Mouse (Mus musculus) layer of hippocampus, adult 9-10 months (tissue): ENCODE measurements around the gene Wdhd1.
"Not testable (repeated sequence)": the region's sequence is repeated elsewhere in the genome, so short reads cannot be mapped to it uniquely, and the experiment has no call there.

ENCODE experiments used
- DNase-seq: peaks from one replicate; pipeline ENCODE4 v3.0.0; 2022; ENCODE audit warnings: low spot score

The Wdhd1 gene

DNA sequence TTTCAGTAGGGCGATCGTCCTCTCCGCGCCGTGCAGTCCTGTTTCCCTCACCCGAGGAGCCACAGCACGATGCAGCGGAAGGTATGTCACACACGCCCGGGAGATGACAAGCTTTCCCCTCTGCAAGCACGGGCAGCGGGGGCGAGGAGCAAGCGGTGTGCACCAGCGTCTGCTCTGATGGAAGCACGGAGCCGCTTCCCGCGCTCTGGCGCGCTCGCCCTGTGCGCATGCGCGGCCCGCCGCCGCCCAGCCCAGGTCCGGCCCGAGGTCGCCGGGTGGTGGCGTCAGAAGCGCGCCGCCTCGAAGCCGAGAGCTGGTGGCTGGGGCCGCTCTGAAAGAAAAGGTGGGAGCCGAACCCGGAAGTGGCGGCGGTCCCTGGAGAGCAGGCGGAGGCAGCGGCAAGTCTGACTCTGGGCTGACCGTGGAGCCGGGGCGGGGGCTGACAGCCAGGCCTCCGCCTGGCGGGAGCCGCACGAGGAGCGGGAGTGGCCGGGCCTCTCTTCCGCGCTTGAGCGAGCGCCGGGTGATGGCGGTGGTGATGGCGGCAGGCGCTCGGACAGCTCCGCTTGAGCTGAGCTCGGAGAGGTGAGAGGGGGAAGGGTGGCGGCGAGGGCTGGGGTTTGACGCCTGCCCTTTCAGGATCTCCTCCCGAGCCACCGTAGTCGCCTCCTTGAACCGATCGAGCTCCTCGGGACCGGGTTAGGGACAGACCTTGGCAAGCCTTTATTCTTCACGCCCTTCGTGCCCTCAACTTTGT is at the start of gene Wdhd1, which contains the start of gene Socs4:
Wdhd1 (minus strand) TSS at position 221 of the 757 bp plus-strand sequence.
Socs4 (plus strand) TSS at position 295 of the 757 bp plus-strand sequence.
- DNase-seq = peak; percentile 71

DNA sequence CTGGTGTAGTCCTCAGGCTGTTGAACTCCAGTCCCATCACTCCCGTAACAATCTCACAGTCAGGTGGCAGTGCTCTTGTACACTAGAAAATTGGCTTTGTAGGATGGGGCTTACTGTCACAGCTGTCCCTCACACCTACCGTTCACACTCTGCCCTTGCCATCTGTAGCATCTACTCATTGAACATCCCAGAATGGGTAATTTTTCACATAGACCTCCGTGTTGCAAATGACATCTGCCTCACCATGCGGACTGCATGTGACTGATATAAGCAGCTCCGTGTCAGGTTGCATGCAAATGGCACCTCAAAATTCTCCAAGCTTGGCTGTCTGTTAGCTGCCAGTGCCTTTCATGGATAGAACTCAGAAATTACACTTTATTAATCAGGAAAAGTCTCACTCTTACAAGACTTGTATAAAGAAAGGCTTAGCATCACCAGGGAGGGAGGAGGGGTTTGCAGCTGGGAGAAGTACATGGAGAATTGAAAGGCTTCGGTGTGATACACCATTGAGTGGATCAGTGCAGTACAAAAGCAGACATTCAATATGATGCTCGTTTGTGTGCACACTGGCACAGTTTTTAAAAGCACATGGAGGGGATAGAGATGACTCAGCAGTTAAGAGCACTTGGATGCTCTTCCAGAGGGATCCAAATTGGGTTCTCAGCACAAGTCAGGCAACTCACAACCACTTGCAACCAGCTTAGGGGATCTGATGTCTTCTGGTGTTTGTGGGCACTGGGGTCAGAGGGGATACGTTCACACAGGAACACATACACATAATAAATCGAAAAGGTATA is 49.5 kb upstream of the Wdhd1 start:
- peak; percentile 22 for DNase-seq

DNA sequence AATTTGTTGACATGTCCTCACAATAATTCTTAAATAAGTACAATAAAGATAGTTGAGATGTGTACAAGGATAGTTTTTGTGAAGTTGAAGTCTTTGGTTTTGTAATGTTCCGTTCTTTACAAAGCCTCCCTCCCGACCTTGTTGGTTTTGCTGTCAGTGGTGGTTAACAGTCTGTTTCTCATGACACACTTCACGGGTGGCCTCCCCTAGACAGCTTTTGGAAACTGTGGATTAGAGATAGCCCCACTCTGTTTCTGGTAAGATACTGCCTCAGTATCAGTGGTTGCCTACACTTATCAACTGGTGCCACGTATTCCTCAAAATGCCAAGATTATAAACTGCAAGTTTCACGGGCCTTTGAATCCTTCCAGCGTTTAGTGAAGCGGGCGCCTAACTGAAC is 44.9 kb upstream of the Wdhd1 start:
- not testable (repeated sequence) for DNase-seq

DNA sequence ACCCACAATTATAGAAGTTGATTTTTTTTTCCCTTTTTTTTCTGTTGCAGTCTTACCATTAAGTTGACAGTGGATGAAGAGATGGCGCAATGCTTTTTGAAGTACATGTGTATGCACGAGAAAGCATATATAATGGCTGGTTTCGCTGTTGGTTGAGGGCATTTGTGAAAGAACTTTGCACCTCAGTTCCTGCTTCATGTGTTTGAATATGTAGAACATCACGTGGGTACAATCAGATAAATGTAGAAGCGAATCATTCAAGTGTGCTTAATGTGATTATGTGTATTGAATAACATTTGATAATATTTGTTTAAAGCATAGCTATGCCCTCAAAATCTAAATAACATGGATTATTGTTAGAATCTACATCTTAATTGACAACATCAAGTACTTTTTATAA is 42.7 kb upstream of the Wdhd1 start:
- no peak for DNase-seq

DNA sequence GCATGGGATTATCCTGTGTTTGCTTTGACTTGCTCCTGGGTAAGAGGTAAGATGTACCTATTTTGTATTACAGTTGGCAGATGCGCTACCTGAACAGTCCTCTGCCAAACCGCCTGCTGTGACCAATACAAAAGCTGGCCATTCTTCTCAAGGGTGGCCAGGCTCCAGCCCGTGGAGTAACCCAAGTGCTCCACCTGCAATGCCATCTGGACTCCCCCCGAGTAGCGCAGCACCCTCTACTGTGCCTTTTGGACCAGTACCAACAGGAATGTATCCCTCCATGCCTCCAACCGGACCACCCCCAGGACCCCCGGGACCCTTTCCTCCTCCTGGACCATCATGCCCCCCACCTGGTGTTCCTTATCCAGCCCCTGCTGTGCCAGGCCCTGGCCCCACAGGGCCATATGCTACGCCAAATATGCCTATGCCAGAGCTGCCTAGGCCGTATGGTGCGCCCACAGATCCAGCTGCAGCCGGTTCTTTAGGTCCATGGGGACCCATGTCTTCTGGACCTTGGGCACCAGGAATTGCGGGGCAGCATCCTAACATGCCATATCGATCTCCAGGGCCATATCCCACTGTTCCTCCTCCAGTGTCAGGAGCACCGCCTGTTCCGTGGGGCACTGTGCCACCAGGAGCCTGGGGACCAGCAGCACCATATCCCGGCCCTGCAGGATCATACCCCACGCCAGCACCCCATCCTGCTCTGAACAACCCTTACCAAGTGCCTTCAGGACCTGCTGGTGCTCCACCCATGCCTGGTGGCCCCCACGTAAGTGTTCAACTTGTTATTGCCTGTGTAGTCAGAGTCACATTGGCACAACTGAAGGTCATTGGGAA is 33.9 kb upstream of the Wdhd1 start:
- no peak for DNase-seq

DNA sequence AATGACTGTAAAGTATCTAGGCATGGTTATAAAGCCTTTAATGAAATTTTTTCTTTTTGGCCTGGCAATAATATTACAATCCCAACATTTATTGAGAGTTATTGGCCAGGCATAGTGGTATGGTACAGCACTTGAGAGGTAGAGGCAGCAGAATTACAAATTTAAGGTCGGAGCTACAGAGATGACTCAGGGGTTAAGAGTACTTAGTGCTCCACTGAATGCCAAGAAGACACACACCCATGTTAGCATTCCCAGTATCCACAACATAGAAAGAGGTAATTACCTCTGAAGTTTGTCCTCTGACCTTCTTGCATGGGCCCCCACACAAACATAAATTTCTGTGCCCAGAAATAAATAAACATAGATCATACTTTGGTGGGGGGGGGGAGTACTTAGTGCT is 32.4 kb upstream of the Wdhd1 start:
- no peak for DNase-seq

DNA sequence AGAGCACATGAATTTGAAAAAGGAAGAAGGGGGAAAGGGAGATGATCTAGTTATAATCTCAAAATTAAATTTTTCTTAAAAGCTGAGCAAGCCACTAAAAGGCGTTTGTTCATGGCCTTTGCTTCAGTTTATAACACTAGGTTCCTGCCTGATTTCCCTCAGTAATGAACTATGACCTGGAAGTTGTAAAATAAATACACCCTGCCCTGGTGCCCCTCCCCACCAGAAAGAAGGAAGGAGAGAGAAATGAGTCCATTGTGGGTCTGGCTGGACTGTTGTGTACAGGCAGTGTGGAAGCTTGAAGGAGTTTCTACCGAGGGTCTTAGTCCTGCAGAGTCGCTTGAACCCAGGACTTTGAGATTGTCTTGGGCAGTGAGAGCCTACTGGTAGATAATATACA is 31.0 kb upstream of the Wdhd1 start:
- no peak for DNase-seq

DNA sequence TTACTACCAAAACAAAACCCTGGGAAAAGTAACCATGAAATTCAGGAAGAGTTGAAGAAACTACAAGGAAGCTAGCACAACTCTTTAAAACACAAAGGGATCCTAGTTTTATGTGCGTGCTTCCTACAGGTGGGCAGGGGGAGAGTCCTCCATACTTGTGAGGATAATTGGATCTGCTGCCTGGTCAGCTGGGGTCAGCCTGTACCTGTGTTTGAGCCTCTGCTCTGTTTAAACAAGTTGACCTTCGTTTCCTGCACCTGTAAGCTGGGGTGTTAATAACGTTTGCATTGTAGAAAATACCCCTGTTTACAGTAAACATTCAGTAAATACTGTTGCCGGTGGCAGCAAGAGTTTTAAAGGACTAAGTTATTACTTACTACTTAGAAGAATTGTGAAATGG is 29.3 kb upstream of the Wdhd1 start:
- DNase-seq = no peak

DNA sequence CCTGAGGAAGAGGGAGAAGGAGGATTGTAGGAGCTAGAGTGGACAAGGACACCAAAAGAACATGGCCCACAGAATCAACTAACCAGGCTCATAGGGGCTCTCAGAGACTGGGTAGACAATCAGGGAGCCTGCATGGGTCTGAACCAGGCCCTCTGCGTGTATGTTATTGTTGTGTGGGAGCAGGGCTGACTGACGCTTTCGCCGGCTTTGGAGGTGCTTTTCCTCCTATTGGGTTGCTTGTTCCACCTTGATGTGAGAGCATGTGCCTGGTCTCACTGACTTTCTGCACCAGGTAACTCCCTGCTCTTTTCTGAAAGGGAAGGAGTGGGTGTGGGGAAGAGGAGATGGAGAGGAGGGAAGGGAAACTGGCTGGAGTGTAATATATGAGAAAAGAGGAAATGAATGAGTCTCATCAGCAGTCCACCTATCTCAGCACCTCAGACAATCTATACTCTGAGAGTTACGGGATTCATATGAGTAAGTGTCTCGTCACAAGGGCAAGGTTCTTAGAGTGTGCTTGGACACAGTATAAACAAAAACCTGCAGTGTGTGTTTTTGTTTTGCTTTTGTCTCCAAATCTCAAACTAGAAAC is 28.3 kb upstream of the Wdhd1 start:
- DNase-seq = no peak

DNA sequence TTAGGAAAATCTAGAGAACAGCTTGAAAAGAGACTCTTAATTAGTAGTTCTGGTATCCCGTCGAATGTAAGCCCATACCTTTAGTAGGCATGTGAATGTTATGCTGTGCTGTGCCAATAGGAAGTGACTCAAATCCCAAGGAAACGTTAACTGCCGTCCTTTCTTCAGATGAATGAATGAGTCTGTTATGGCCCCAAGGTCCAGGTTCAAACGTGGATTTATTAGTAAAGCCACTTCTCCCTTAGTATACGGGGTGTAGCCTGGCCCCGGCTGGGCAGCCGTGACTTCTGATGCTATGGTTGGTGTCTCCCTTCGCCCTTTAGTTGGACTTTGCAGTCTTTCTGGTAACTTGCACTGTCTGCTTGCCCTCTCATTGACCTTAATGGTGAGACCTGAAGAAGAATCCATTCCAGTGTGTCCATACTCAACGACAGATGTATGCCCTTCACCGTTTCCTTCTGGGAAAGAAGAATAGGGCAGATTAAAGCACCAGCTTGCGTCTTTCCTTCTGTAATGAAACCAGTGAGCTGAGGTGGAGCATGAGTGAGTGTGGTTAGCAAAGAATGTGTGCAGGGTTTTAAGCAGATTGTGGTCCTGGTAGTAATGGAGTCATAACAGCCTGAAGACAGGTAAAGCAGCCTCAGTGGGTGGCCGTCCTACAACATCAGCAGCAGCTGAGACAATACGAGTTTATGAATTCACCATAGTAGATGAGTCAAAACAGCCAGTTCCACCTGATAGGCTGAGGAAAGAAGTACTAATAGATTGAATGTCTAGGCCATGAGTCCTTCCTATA is 26.4 kb upstream of the Wdhd1 start:
- DNase-seq = no peak

DNA sequence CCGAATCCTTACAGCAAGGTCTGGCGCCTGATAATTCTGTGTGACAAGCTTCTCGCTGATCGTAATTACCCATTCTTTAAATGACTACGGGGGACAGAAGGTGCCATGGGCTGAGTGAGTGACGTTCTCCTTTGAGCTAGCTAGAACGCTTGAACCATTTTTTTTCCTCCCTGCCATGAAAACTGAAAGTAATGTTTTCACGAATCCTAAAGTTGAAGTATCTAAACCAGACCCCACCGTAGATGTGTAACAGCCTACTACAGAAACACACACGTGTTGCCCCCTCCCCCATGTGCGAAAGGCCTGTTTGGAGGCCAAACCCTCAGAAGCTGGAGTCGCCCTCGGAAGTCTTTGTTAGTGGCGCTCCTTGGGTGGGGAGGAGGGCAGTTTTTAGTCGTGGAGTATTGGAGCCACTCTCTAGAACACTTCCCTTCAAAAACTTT is 22.2 kb upstream of the Wdhd1 start:
- no peak for DNase-seq

DNA sequence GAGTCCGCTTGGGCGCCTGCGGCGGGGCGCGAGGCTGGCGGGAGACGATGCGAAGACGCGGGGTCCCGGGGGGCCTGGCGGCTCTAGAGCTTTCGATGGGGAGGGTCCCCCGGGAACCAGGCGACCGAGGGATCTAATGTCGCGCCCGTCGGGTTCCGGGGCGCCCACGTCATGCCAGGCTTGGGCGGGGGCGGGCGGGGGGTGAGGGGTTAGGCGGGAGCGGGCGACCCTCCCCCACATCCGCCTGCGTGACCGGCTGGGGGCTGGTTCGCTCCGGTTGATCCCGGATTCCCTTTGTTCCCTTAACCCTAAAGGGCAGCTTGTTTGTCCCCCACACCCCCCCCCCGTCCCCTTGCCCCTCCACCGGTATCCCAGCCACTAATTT is 21.7 kb upstream of the Wdhd1 start:
- DNase-seq = no peak

DNA sequence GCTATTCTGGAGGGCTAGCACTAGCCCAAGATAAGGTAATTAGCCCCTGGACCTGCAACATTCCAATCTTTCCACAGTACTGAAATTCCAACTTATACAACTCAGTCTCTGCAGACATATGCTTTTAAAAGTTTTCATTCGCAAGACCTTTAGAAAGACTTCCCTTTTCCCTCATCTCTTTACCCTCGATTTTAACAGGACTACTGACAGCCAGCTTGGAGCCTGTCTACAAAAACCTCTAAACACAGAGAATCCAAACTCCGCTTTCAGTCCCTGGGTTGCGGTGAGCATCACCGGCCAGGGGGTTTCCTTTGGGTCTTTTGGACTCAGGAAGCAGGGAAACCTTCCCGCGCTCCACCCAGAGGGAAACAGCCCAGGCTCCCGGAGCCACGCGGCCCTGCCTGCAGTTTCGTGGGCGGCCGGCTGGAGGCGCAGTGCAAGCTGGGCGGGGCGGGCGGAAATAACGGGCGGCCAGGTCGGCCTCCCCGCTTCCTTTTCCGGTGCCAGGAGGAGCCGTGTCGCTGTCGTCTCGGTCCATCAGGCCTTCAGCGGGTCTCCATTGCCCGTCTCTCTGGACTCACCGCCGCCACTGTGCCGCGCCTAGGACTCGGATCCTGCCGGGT is 21.2 kb upstream of the Wdhd1 start, which contains the start of gene Mapk1ip1l:
Mapk1ip1l (plus strand) TSS at position 482 of the 623 bp plus-strand sequence.
- peak; percentile 65 for DNase-seq

DNA sequence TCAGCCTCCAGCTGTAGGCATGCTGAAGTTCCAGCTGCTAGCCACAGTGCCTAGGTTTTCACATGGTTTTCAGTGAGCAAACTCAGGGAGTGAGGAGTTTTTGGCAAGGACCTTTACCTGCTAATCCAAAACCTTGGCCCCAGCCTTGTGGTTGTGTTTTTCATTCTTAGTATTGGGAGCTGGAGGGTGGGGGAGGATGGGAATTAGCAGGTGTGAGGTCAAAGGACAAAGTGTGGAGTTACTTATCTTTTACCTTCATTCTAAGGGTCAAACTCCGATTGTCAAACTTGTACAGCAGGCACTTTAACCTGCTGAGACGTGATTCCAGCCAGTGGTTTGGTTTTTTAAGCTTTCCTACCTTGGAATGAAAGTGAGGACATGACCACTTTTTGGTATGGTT is 19.6 kb upstream of the Wdhd1 start:
- DNase-seq = no peak

DNA sequence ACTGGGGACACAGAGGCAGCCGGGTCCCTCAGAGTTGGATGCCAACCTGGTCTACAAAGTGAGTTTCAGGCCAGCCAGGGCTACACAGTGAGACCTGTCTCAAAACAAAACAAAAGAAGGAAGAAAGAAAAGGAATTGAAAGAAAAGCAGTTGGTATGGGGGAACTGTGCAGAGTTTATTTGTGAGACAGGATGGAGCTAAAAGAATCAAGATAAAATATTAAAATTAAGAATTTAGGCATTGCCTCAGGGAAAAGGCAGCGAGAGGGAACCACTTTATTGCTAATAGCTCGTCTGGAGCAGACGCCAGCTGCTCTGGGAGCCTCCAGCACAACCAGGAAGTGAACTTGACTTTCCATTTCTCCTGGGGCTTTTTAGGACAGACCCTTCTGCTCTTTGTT is 17.5 kb upstream of the Wdhd1 start:
- DNase-seq = no peak

DNA sequence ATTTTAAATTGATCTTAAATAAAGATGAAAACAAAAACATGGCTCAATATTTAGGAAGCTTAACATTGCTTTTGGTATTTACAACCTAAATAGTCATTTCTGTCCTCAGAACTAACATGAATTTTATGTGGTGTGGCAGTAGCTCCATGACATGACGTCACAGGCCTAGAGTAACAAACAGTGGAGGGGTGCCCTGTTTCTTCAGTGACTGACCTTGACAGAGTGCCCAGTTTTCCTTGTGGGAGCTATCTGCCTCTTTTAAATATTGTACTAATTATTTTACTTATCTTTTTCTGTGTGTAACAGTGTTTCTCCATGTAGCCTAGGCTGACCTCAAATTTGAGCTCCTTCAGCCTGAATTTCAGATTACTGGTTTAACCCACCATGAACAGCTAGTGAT is 15.1 kb upstream of the Wdhd1 start:
- DNase-seq = no peak

DNA sequence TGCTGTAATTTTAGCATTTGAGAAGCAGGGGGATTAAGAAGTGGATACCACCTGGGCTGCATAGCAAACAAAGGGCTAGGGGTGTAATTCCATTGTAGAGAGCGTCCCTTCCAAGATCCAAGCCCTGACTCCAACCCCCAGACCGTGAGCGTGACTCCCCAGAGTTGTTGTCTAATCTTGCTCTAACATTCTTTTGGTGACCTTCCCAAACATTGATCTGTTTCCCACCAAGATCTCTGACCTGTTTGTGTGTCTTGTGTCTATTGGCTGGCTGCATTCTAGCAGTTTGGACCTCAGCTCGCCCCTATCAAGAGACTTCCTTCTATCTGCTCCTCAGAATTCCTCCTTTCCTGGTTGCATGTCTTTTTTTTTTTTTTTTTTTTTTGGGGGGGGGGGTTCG is 10.4 kb upstream of the Wdhd1 start:
- DNase-seq = no peak

DNA sequence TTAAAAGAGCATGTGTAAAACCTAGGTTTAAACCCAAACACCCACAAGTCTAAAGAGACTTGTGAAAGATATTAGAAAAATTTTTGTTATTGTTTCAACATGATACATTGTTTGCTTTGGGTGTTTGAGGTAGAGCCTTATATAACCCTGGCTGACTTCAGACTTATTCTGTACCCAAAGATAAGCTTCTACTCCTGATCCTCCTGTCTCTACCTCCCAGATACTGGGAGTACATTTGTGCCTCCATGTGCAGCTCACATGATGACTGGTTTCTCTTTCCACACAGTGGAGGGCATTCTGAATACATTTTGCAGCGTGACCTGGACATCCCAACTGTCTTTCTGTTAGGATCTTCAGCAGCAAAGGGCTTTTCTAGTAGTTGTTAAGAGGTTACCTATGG is 9.6 kb upstream of the Wdhd1 start:
- DNase-seq = no peak

DNA sequence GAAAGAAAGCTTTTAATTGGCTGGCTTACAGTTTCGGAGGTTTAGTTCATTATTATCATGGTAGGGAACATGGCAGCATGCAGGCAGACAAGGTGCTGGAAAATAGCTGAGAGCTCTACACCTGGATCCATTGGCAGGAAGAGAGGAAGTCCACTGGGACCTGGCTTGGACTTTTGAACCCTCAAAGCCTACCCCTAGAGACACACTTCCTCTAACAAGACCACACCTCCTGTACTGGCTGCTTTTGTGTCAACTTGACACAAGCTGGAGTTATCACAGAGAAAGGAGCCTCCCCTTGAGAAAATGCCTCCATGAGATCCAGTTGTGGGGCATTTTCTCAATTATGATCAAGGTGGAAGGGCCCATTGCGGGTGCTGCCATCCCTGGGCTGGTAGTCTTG is 8.6 kb upstream of the Wdhd1 start:
- no peak for DNase-seq

DNA sequence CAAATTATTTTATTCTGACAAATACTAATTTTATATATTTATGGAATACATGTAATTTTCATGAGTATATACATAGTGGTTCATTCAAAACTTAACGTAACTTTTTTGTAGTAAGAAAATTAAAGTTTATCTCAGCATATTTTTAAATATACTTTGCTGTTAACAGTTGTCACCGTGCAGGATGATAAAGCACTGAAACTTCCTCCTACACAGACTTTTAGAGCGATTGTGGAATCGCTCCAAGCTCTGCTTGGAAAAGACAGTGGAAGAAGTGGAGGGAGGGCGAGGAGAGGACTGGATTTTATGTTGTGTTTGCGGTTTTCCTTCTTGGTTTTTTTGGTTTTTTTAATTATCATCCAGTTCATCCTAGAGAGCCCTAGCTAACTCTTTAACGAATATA is 6.9 kb upstream of the Wdhd1 start:
- no peak for DNase-seq

DNA sequence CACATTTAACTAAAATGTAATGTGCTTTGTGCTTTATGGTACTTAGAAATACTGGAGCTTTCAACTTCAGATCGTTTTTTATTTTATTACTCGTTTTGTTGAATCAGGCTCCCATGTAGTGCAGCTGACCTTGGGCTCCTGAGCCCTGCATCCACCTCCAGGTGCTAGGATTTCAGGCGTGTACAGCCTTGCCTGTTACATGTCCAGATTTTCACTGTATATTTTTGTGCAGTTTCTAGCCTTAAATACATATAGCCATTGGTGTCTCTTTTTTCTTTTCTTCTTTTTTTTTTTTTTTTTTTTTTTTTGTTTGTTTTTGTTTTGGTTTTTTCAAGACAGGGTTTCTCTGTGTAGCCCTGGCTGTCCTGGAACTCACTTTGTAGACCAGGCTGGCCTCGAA is 4.9 kb upstream of the Wdhd1 start:
- no peak for DNase-seq
